Mouse (Mus musculus) embryonic facial prominence, embryonic 11.5 days (tissue): ENCODE measurements around the gene Slc20a1. TPM values are rescaled to one million over a fixed set of nuclear protein-coding genes. Genes with fewer than 3 reads are reported as not detected.

ENCODE experiments used
- ATAC-seq: fragments of 200-750 bp; cut with Nextera tagmentation; replicated peaks from 2 replicates; pipeline ENCODE4 v1.8.0; 2017; ENCODE audit warnings: low read depth; ENCODE audit not compliant: insufficient number of reproducible peaks, low FRiP score, low TSS enrichment
- DNase-seq: peaks from one replicate; pipeline ENCODE4 v3.0.0-alpha.2; 2015; ENCODE audit warnings: low spot score
- H3K27ac ChIP-seq: fragments of 300-500 bp; sonication (generic); replicated peaks from 2 replicates; pipeline ENCODE4 v1.5.1; 2014; ENCODE audit warnings: mild to moderate bottlenecking, low read depth, low read length, control low read depth
- H3K27me3 ChIP-seq: fragments of 300-500 bp; sonication (generic); 2 replicates; pipeline ENCODE4 v1.6.1; 2014; ENCODE audit warnings: mild to moderate bottlenecking, low read length, moderate library complexity, mixed read lengths; ENCODE audit not compliant: control insufficient read depth, insufficient read depth
- H3K36me3 ChIP-seq: fragments of 300-500 bp; sonication (generic); replicated peaks from 2 replicates; pipeline ENCODE4 v1.6.1; 2014; ENCODE audit warnings: low read depth, mild to moderate bottlenecking, low read length, moderate library complexity, mixed read lengths; ENCODE audit not compliant: control insufficient read depth, insufficient read depth
- H3K4me1 ChIP-seq: fragments of 300-500 bp; sonication (generic); 2 replicates; pipeline ENCODE4 v1.6.1; 2014; ENCODE audit warnings: low read length, mixed read lengths; ENCODE audit not compliant: control insufficient read depth, insufficient read depth
- H3K4me2 ChIP-seq: fragments of 300-500 bp; sonication (generic); 2 replicates; pipeline ENCODE4 v1.6.1; 2014; ENCODE audit warnings: low read depth, mild to moderate bottlenecking, control low read depth, low read length, moderate library complexity
- H3K4me3 ChIP-seq: fragments of 300-500 bp; sonication (generic); 2 replicates; pipeline ENCODE4 v1.5.1; 2014; ENCODE audit warnings: low read depth, low read length, control low read depth
- H3K9ac ChIP-seq: fragments of 300-500 bp; sonication (generic); replicated peaks from 2 replicates; pipeline ENCODE4 v1.6.1; 2014; ENCODE audit warnings: mild to moderate bottlenecking, control low read depth, low read length
- H3K9me3 ChIP-seq: fragments of 300-500 bp; sonication (generic); replicated peaks from 2 replicates; pipeline ENCODE4 v1.6.1; 2016; ENCODE audit warnings: mild to moderate bottlenecking, low read length, inconsistent platforms, mixed read lengths; ENCODE audit not compliant: control insufficient read depth
- WGBS: fragments of 180-500 bp; shearing (Covaris S2); extraction: QIAGEN DNeasy Blood & Tissue Kit; methylation state at CpG from one replicate; pipeline ENCODE4 v1.1.7; 2014; 5-methylcytosine and 5-hydroxymethylcytosine counted together
- polyA plus RNA-seq: library from polyadenylated mRNA; unstranded; fragments of >200 nt; fragmentation: Nextera tagmentation; extraction: Ambion mirVana; gene quantifications from 2 replicates; pipeline ENCODE4 v1.2.1, GENCODE M21; 2014

The Slc20a1 gene
- polyA plus RNA-seq, 1 experiment from 2014 or later = 51.6 TPM

- DNase-seq (no peak), ATAC-seq (no peak)
- H3K4me3 ChIP-seq = no peak overlapping the region
- H3K27ac ChIP-seq = no peak overlapping the region
- 52% methylated on average over 10 of the region's 10 CpGs for WGBS
- no peak overlapping the region for H3K9ac ChIP-seq
- no peaks in the 10 kb centered on the region for H3K36me3 ChIP-seq
- H3K9me3 ChIP-seq = no peaks in the 10 kb centered on the region
- H3K4me1 ChIP-seq = no peaks in the 10 kb centered on the region
- H3K4me2 ChIP-seq = no peak overlapping the region
- H3K27me3 ChIP-seq = no peaks in the 10 kb centered on the region
Measured at GRCm38 (mm10) chr2:129173386-129173785, 25.2 kb upstream of the Slc20a1 start.

- Histone ChIP-seq H3K4me2 (no peak overlapping the region), H3K27ac (no peak overlapping the region), H3K9me3 (no peaks in the 10 kb centered on the region), H3K36me3 (no peaks in the 10 kb centered on the region), H3K4me1 (no peaks in the 10 kb centered on the region), H3K9ac (no peak overlapping the region), H3K4me3 (no peak overlapping the region), H3K27me3 (no peaks in the 10 kb centered on the region)
- DNase-seq (peak; percentile 34), ATAC-seq (no peak)
- WGBS = 43% methylated on average over 7 of the region's 7 CpGs
Measured at GRCm38 (mm10) chr2:129174474-129174873, 24.1 kb upstream of the Slc20a1 start.

GRCm38 (mm10) chr2:129175636-129176035 lies 22.9 kb upstream of the Slc20a1 start:
- DNase-seq = no peak
- H3K9ac ChIP-seq = no peak overlapping the region
- H3K27me3 ChIP-seq = no peaks in the 10 kb centered on the region
- no peak overlapping the region for H3K4me3 ChIP-seq
- no peak overlapping the region for H3K27ac ChIP-seq
- WGBS = 64% methylated on average over 2 of the region's 2 CpGs
- H3K9me3 ChIP-seq = no peaks in the 10 kb centered on the region
- ATAC-seq = no peak
- no peaks in the 10 kb centered on the region for H3K4me1 ChIP-seq
- H3K4me2 ChIP-seq = no peak overlapping the region
- H3K36me3 ChIP-seq = no peaks in the 10 kb centered on the region

GRCm38 (mm10) chr2:129176676-129177420 lies 21.7 kb upstream of the Slc20a1 start:
- no peak overlapping the region for H3K4me2 ChIP-seq
- H3K9ac ChIP-seq = no peak overlapping the region
- no peaks in the 10 kb centered on the region for H3K36me3 ChIP-seq
- ATAC-seq = no peak
- H3K9me3 ChIP-seq = no peaks in the 10 kb centered on the region
- H3K4me1 ChIP-seq = no peaks in the 10 kb centered on the region
- no peaks in the 10 kb centered on the region for H3K27me3 ChIP-seq
- 71% methylated on average over 12 of the region's 12 CpGs for WGBS
- H3K27ac ChIP-seq = no peak overlapping the region
- H3K4me3 ChIP-seq = no peak overlapping the region
- no peak for DNase-seq

- Histone ChIP-seq H3K4me3 (no peak overlapping the region), H3K4me1 (no peaks in the 10 kb centered on the region), H3K9ac (no peak overlapping the region), H3K27me3 (no peaks in the 10 kb centered on the region), H3K27ac (no peak overlapping the region), H3K9me3 (no peaks in the 10 kb centered on the region), H3K36me3 (no peaks in the 10 kb centered on the region), H3K4me2 (no peak overlapping the region)
- DNase-seq (no peak), ATAC-seq (no peak)
- WGBS = 55% methylated on average over 3 of the region's 3 CpGs
Measured at GRCm38 (mm10) chr2:129177661-129178060, 20.9 kb upstream of the Slc20a1 start.

- no peaks in the 10 kb centered on the region for H3K4me1 ChIP-seq
- no peaks in the 10 kb centered on the region for H3K36me3 ChIP-seq
- H3K9me3 ChIP-seq = no peaks in the 10 kb centered on the region
- WGBS = 52% methylated on average over 10 of the region's 10 CpGs
- no peaks in the 10 kb centered on the region for H3K27me3 ChIP-seq
- no peak for ATAC-seq
- no peak overlapping the region for H3K4me2 ChIP-seq
- DNase-seq = no peak
- H3K9ac ChIP-seq = no peak overlapping the region
- H3K4me3 ChIP-seq = no peak overlapping the region
- no peak overlapping the region for H3K27ac ChIP-seq
Measured at GRCm38 (mm10) chr2:129178182-129178908, 20.2 kb upstream of the Slc20a1 start.

GRCm38 (mm10) chr2:129179946-129180853 lies 18.4 kb upstream of the Slc20a1 start:
- H3K4me2 ChIP-seq = no peak overlapping the region
- no peak for ATAC-seq
- WGBS = 77% methylated on average over 8 of the region's 8 CpGs

More at GRCm38 (mm10) chr2:129179946-129180853, 18.4 kb upstream of the Slc20a1 start:
- Histone ChIP-seq H3K27me3 (no peaks in the 10 kb centered on the region), H3K4me3 (no peak overlapping the region), H3K9me3 (no peaks in the 10 kb centered on the region), H3K36me3 (no peaks in the 10 kb centered on the region), H3K4me1 (no peaks in the 10 kb centered on the region), H3K9ac (no peak overlapping the region), H3K27ac (no peak overlapping the region)
- no peak for DNase-seq
